Mouse (Mus musculus) stomach, postnatal 0 days (tissue): ENCODE measurements around the gene Angel2. TPM values are rescaled to one million over a fixed set of nuclear protein-coding genes. Genes with fewer than 3 reads are reported as not detected.

ENCODE experiments used
- ATAC-seq: fragments of 200-750 bp; cut with Nextera tagmentation; 2 replicates; pipeline ENCODE4 v1.8.0; 2017; ENCODE audit not compliant: low FRiP score, low TSS enrichment
- DNase-seq: peaks from one replicate; pipeline ENCODE4 v3.0.0-alpha.2; 2016; ENCODE audit warnings: low spot score
- H3K27ac ChIP-seq: fragments of 300-500 bp; sonication (generic); replicated peaks from 2 replicates; pipeline ENCODE4 v1.5.1; 2014; ENCODE audit warnings: mild to moderate bottlenecking, control low read depth
- H3K27me3 ChIP-seq: fragments of 300-500 bp; sonication (generic); 2 replicates; pipeline ENCODE4 v1.6.1; 2014; ENCODE audit warnings: low read length; ENCODE audit not compliant: control insufficient read depth, insufficient read depth
- H3K36me3 ChIP-seq: fragments of 300-500 bp; sonication (generic); 2 replicates; pipeline ENCODE4 v1.6.1; 2014; ENCODE audit warnings: low read length, mixed read lengths; ENCODE audit not compliant: control insufficient read depth, insufficient read depth
- H3K4me1 ChIP-seq: fragments of 300-500 bp; sonication (generic); replicated peaks from 2 replicates; pipeline ENCODE4 v1.6.1; 2014; ENCODE audit warnings: antibody characterized with exemption; ENCODE audit not compliant: control insufficient read depth, insufficient read depth
- H3K4me2 ChIP-seq: fragments of 300-500 bp; sonication (generic); replicated peaks from 2 replicates; pipeline ENCODE4 v1.6.1; 2014; ENCODE audit warnings: low read depth, mild to moderate bottlenecking, control low read depth, moderate library complexity
- H3K4me3 ChIP-seq: fragments of 300-500 bp; sonication (generic); 2 replicates; pipeline ENCODE4 v1.5.1; 2014; ENCODE audit warnings: low read depth, low read length, control low read depth
- H3K9ac ChIP-seq: fragments of 300-500 bp; sonication (generic); 2 replicates; pipeline ENCODE4 v1.6.1; 2014; ENCODE audit warnings: mild to moderate bottlenecking, low read length, control low read depth, mixed read lengths
- H3K9me3 ChIP-seq: fragments of 300-500 bp; sonication (generic); 2 replicates; pipeline ENCODE4 v1.6.1; 2016; ENCODE audit warnings: low read length; ENCODE audit not compliant: control insufficient read depth
- CTCF ChIP-seq: IDR thresholded peaks from 2 replicates; pipeline ENCODE4 v1.5.1; 2016; ENCODE audit warnings: antibody characterized with exemption, low read depth, mild to moderate bottlenecking, moderate library complexity
- EP300 ChIP-seq: optimal IDR thresholded peaks from 2 replicates; pipeline ENCODE3; 2016; ENCODE audit warnings: antibody characterized with exemption
- WGBS: fragments of 180-500 bp; shearing (Covaris S2); extraction: QIAGEN DNeasy Blood & Tissue Kit; methylation state at CpG from one replicate; pipeline ENCODE4 v1.1.7; 2014; 5-methylcytosine and 5-hydroxymethylcytosine counted together
- polyA plus RNA-seq: library from polyadenylated mRNA; unstranded; fragments of >200 nt; fragmentation: Nextera tagmentation; extraction: Ambion mirVana; gene quantifications from 2 replicates; pipeline ENCODE4 v1.2.1, GENCODE M21; 2015

Gene Angel2
- polyA plus RNA-seq, 1 experiment from 2014 or later = 20.5 TPM

- ATAC-seq (no peak), DNase-seq (no peak)
- Histone ChIP-seq H3K27me3 (no peaks in the 10 kb centered on the region), H3K4me2 (no peak overlapping the region), H3K9me3 (no peaks in the 10 kb centered on the region), H3K9ac (no peak overlapping the region), H3K27ac (no peak overlapping the region), H3K4me3 (no peak overlapping the region), H3K4me1 (no peaks in the 10 kb centered on the region), H3K36me3 (peaks cover 3% of the 10 kb centered on the region; the same call in 1 of the 2 replicates)
- 66% methylated on average over 16 of the region's 16 CpGs for WGBS
- no peak for TF ChIP-seq EP300
Measured at GRCm38 (mm10) chr1:190904714-190905113, 20.2 kb upstream of the Angel2 start.

DNA sequence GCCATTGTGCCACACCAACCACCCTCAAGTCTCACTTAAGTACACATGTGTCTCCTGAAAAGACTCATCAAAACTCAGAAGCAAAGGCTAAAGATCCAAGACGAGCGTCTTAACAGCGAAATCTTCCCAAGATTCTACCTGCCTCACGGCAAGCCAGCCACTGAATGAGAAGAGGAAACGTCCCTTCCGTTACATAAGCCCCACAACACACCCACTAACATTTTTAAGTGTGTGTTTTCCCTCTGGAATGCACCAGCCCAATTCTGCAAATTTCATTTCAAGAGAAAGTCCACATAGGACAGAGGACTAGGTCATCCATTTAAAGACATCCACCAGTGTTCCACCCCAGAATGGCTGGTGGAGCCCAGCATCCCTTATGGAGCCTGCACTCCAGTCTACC, 14.1 kb upstream of the Angel2 start:
- no peaks in the 10 kb centered on the region for H3K27me3 ChIP-seq
- no peaks in the 10 kb centered on the region for H3K9me3 ChIP-seq
- ATAC-seq (no peak), DNase-seq (no peak)
- TF ChIP-seq EP300 = no peak
- no peak for TF ChIP-seq CTCF
- WGBS = 68% methylated on average over 6 of the region's 6 CpGs
- H3K4me3 ChIP-seq = peak overlapping the region; percentile 78
- H3K9ac ChIP-seq = peak overlapping the region; percentile 79
- H3K4me2 ChIP-seq = peak overlapping the region; percentile 90
- peaks cover 3% of the 10 kb centered on the region; the same call in 1 of the 2 replicates for H3K4me1 ChIP-seq
- no peaks in the 10 kb centered on the region for H3K36me3 ChIP-seq
- 0 out of 2 replicates have a peak overlapping the region, but pooled peaks have one; percentile 30 for H3K27ac ChIP-seq

DNA sequence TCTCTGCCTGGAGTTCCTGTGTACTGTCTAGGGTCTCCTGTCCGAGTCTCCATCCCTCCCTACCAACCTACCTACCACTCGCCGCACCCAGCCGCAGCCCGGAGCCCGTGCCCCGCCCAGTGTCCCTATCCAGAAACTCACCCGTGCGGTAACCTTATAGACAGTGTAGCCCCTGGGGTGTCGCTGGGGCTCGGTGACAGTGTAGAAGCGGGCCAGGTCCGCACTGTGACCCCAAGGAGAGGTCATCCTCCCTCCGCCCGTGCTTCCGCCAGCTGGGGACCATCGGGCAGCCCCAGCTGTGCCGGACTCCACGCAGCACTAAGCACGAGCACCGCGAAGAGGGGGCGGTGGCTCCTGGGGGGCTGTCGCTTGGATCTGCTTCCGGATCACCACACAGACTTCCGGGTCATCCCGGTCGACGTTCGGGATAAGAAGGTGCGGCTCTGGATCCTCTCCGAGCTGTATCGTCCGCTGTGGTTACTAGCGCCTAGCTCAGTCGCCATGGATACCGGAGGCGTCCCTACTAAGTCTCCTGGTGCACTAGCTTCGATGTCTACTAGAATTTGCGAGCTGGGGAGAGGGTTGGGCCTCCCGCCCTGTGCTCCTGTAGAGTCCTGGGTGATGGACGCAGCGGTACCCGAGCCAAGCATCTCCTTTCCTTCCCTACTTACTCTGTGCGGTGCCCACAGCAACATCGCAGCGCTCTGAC, 13.3 kb upstream of the Angel2 start, which contains the start of gene Rps6kc1:
Rps6kc1 (minus strand) TSS at position 356 of the 709 bp plus-strand sequence.
- Histone ChIP-seq H3K27me3 (no peaks in the 10 kb centered on the region), H3K4me3 (peak within 1 kb of the TSS; percentile 78), H3K4me1 (peaks cover 3% of the 10 kb centered on the region; the same call in 1 of the 2 replicates), H3K36me3 (no peaks in the 10 kb centered on the region), H3K4me2 (peak within 1 kb of the TSS; percentile 90), H3K9ac (peak within 1 kb of the TSS; percentile 79), H3K27ac (peak within 1 kb of the TSS; percentile 61), H3K9me3 (no peaks in the 10 kb centered on the region)
- DNase-seq (peak; percentile 71), ATAC-seq (peak; percentile 93)
- under 1% methylated on average over 47 of the region's 47 CpGs for WGBS
- TF ChIP-seq CTCF (peak; percentile 1; the same call in 1 of the 2 replicates), EP300 (no peak)

GRCm38 (mm10) chr1:190912623-190913022, 12.3 kb upstream of the Angel2 start:
- peak; percentile 41 for TF ChIP-seq CTCF
- TF ChIP-seq EP300 = no peak
- Histone ChIP-seq H3K27ac (no peak overlapping the region), H3K27me3 (no peaks in the 10 kb centered on the region), H3K4me2 (no peak overlapping the region), H3K4me3 (no peak overlapping the region), H3K4me1 (peaks cover 3% of the 10 kb centered on the region; the same call in 1 of the 2 replicates), H3K9me3 (no peaks in the 10 kb centered on the region), H3K36me3 (no peaks in the 10 kb centered on the region), H3K9ac (no peak overlapping the region)
- ATAC-seq = no peak
- DNase-seq = no peak
- 36% methylated on average over 1 of the region's 1 CpGs for WGBS

GRCm38 (mm10) chr1:190918938-190919337, 6.0 kb upstream of the Angel2 start:
- no peak overlapping the region for H3K27ac ChIP-seq
- no peak overlapping the region for H3K4me2 ChIP-seq
- WGBS = 59% methylated on average over 7 of the region's 7 CpGs
- TF ChIP-seq EP300 (no peak), CTCF (no peak)
- H3K36me3 ChIP-seq = no peaks in the 10 kb centered on the region
- H3K9ac ChIP-seq = no peak overlapping the region
- no peaks in the 10 kb centered on the region for H3K4me1 ChIP-seq
- H3K4me3 ChIP-seq = no peak overlapping the region
- no peak for ATAC-seq
- H3K9me3 ChIP-seq = no peaks in the 10 kb centered on the region
- H3K27me3 ChIP-seq = no peaks in the 10 kb centered on the region
- DNase-seq = no peak

- DNase-seq = no peak
- TF ChIP-seq CTCF (no peak), EP300 (no peak)
- ATAC-seq = peak; percentile 51; the same call in 1 of the 2 replicates
- Histone ChIP-seq H3K4me3 (no peak overlapping the region), H3K9ac (no peak overlapping the region), H3K27ac (no peak overlapping the region), H3K4me1 (no peaks in the 10 kb centered on the region), H3K9me3 (no peaks in the 10 kb centered on the region), H3K27me3 (no peaks in the 10 kb centered on the region), H3K36me3 (no peaks in the 10 kb centered on the region), H3K4me2 (no peak overlapping the region)
- 66% methylated on average over 8 of the region's 8 CpGs for WGBS
Measured at GRCm38 (mm10) chr1:190919725-190920469, 5.0 kb upstream of the Angel2 start.
